Mouse (Mus musculus): ENCODE measurements at regions not wholly inside any gene's neighbourhood (a gene's known extent, or its start where the extent isn't known, plus 50 kb on each side); places are given as distances from the start of the nearest gene placed in this dataset.

GRCm38 (mm10) chr14:104644626-104645025, 122.2 kb upstream of the Rnf219 start:
- ATAC-seq (ENCODE audit: low FRiP score): no peak

GRCm38 (mm10) chr14:104642783-104643182, 120.3 kb upstream of the Rnf219 start:
- Histone ChIP-seq H3K27me3 (replicated peaks) (no peaks in the 10 kb centered on the region), H3K9ac (replicated peaks) (no peak overlapping the region), H3K36me3 (no peaks in the 10 kb centered on the region), H3K4me3 (replicated peaks) (no peak overlapping the region), H3K27ac (replicated peaks) (no peak overlapping the region), H3K4me2 (no peak overlapping the region), H3K9me3 (replicated peaks) (no peaks in the 10 kb centered on the region), H3K4me1 (peaks cover 8% of the 10 kb centered on the region; the same call in 1 of the 2 replicates)
- WGBS: 37% methylated on average over 6 of the region's 6 CpGs
- ATAC-seq (ENCODE audit: low FRiP score): peak; percentile 69; the same call in 1 of the 2 replicates

More at GRCm38 (mm10) chr14:104644626-104645025, 122.2 kb upstream of the Rnf219 start:
- H3K4me1 ChIP-seq: peaks cover 12% of the 10 kb centered on the region; the same call in 1 of the 2 replicates
- H3K27me3 ChIP-seq (replicated peaks): no peaks in the 10 kb centered on the region
- no peak overlapping the region for H3K27ac ChIP-seq (replicated peaks)
- no peak overlapping the region for H3K4me3 ChIP-seq (replicated peaks)
- H3K4me2 ChIP-seq: no peak overlapping the region
- WGBS: 57% methylated on average over 4 of the region's 4 CpGs
- no peak overlapping the region for H3K9ac ChIP-seq (replicated peaks)
- no peaks in the 10 kb centered on the region for H3K36me3 ChIP-seq
- no peaks in the 10 kb centered on the region for H3K9me3 ChIP-seq (replicated peaks)

GRCm38 (mm10) chr14:104639300-104639699, 116.9 kb upstream of the Rnf219 start:
- 32% methylated on average over 7 of the region's 7 CpGs for WGBS

DNA sequence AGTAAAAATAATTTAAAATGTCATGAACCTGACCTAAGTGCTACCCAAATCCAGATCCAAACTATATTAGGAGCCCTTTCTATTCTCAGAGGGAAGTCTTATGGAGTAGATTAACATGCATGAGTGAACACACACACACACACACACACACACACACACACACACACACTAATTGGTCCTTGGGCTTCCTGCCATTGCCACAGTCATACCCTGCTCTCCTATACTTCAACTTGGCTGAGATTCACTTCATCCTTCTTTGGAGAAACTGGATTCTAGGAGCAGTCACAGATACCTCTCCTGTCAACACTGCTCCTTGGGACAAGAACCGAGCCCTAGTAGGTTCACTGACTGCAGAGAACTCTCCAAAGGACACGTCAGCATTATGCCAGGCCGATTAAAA, 89.0 kb upstream of the Rnf219 start:
- Histone ChIP-seq H3K27ac (replicated peaks) (no peak overlapping the region), H3K27me3 (replicated peaks) (no peaks in the 10 kb centered on the region), H3K4me1 (no peaks in the 10 kb centered on the region), H3K4me2 (no peak overlapping the region), H3K4me3 (replicated peaks) (no peak overlapping the region), H3K36me3 (no peaks in the 10 kb centered on the region), H3K9me3 (replicated peaks) (no peaks in the 10 kb centered on the region), H3K9ac (replicated peaks) (no peak overlapping the region)
- ATAC-seq (ENCODE audit: low FRiP score): no peak
- 81% methylated on average over 3 of the region's 3 CpGs for WGBS

More at GRCm38 (mm10) chr14:104639300-104639699, 116.9 kb upstream of the Rnf219 start:
- ATAC-seq (ENCODE audit: low FRiP score): no peak
- Histone ChIP-seq H3K27me3 (replicated peaks) (no peaks in the 10 kb centered on the region), H3K36me3 (no peaks in the 10 kb centered on the region), H3K27ac (replicated peaks) (no peak overlapping the region; the same call in 1 of the 2 replicates), H3K4me3 (replicated peaks) (peak overlapping the region; percentile 4; the same call in 1 of the 2 replicates), H3K9me3 (replicated peaks) (no peaks in the 10 kb centered on the region), H3K9ac (replicated peaks) (no peak overlapping the region), H3K4me1 (peaks cover 8% of the 10 kb centered on the region; the same call in 1 of the 2 replicates), H3K4me2 (no peak overlapping the region)

DNA sequence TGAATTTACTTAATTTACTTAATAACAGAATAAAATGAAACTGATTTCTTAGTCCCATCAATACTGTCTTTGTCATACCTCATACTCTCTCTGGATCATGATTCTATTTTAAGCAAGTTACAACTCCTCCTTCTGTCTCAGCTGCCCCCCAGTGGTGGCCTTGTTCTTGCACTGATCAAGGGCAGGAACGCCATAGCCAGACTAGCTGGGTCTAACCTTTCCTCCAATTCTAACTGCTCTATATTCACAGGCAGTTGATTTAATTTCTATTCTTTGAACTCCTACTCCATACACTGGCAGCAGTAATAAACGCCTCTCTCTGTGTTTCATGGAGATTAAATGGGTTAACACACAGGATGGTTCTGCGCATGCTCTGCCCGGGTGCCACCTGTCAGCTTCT, 87.9 kb upstream of the Rnf219 start:
- WGBS: 69% methylated on average over 4 of the region's 4 CpGs
- no peak overlapping the region for H3K4me2 ChIP-seq

GRCm38 (mm10) chr14:104594851-104595250, 72.4 kb upstream of the Rnf219 start:
- no peaks in the 10 kb centered on the region for H3K4me1 ChIP-seq
- H3K36me3 ChIP-seq: no peaks in the 10 kb centered on the region
- no peaks in the 10 kb centered on the region for H3K9me3 ChIP-seq (replicated peaks)
- no peak overlapping the region for H3K9ac ChIP-seq (replicated peaks)
- H3K27ac ChIP-seq (replicated peaks): no peak overlapping the region
- H3K4me2 ChIP-seq: no peak overlapping the region
- no peak overlapping the region for H3K4me3 ChIP-seq (replicated peaks)
- ATAC-seq (ENCODE audit: low FRiP score): no peak
- H3K27me3 ChIP-seq (replicated peaks): no peaks in the 10 kb centered on the region
- WGBS: 88% methylated on average over 3 of the region's 3 CpGs

More for the DNA sequence above, 87.9 kb upstream of the Rnf219 start:
- Histone ChIP-seq H3K4me1 (no peaks in the 10 kb centered on the region), H3K4me3 (replicated peaks) (no peak overlapping the region), H3K9me3 (replicated peaks) (no peaks in the 10 kb centered on the region), H3K27ac (replicated peaks) (no peak overlapping the region), H3K9ac (replicated peaks) (no peak overlapping the region), H3K27me3 (replicated peaks) (no peaks in the 10 kb centered on the region), H3K36me3 (no peaks in the 10 kb centered on the region)
- no peak for ATAC-seq (ENCODE audit: low FRiP score)

Data from neural tube, embryonic 15.5 days (tissue).